ENCODE assay signal across 9 mouse cellular contexts in genomic region chr17:4865621-4866020, GRCm38 (mm10).
DNase-seq lines count a peak whose midpoint lies in the region; ATAC-seq lines count a peak whose summit lies in the region.
"Had no signal": no experiment of that assay in that cellular context is flagged by ENCODE, and none has a peak within 500 bp of the region (broad histone marks: within the 10 kb centered on the region; RNA-seq: fewer than 3 reads in every experiment).

No protein-coding gene starts in this region.

- peak overlapping the region; percentile 47; the same call in 1 of the 2 replicates for H3K9ac ChIP-seq in heart, embryonic 16.5 days (ENCODE audit: low read length)
- no peak overlapping the region for H3K9ac ChIP-seq in heart, embryonic 12.5 days
- no peak overlapping the region for H3K9ac ChIP-seq in hindbrain, embryonic 15.5 days
- H3K9ac ChIP-seq in stomach, embryonic 14.5 days (replicated peaks; ENCODE audit: low read depth, low read length) = no peak overlapping the region

- H3K4me1 ChIP-seq in heart, embryonic 16.5 days (ENCODE audit: control insufficient read depth, insufficient read depth, low read length) = peaks cover 7% of the 10 kb centered on the region; the same call in 1 of the 2 replicates
- H3K4me1 ChIP-seq in heart, embryonic 12.5 days (replicated peaks) = peaks cover 7% of the 10 kb centered on the region; the same call in 1 of the 2 replicates
- H3K4me1 ChIP-seq in embryonic facial prominence, embryonic 10.5 days = peaks cover 15% of the 10 kb centered on the region
- peaks cover 16% of the 10 kb centered on the region for H3K4me1 ChIP-seq in hindbrain, embryonic 15.5 days (replicated peaks)
- H3K4me1 ChIP-seq in stomach, embryonic 14.5 days (ENCODE audit: control insufficient read depth, insufficient read depth, low read length) = peaks cover 6% of the 10 kb centered on the region; the same call in 1 of the 2 replicates

- peak overlapping the region; percentile 25 for H3K27ac ChIP-seq in heart, embryonic 16.5 days (ENCODE audit: low read length)
- no peak overlapping the region for H3K27ac ChIP-seq in heart, embryonic 12.5 days (ENCODE audit: poor library complexity, severe bottlenecking)
- H3K27ac ChIP-seq in embryonic facial prominence, embryonic 10.5 days (replicated peaks) = 0 out of 2 replicates have a peak overlapping the region, but pooled peaks have one; percentile 10
- peak overlapping the region; percentile 52 for H3K27ac ChIP-seq in hindbrain, embryonic 15.5 days (replicated peaks)
- peak overlapping the region; percentile 63; the same call in 1 of the 2 replicates for H3K27ac ChIP-seq in stomach, embryonic 14.5 days (ENCODE audit: low read length)
- H3K27ac ChIP-seq: heart, adult 2 months had no signal

- WGBS in heart, embryonic 16.5 days = 53% methylated on average over 10 of the region's 10 CpGs
- 56% methylated on average over 10 of the region's 10 CpGs for WGBS in heart, embryonic 12.5 days
- 62% methylated on average over 10 of the region's 10 CpGs for WGBS in embryonic facial prominence, embryonic 10.5 days
- WGBS in hindbrain, embryonic 15.5 days = 7% methylated on average over 10 of the region's 10 CpGs
- WGBS in stomach, embryonic 14.5 days = 26% methylated on average over 10 of the region's 10 CpGs

- no peak for DNase-seq in embryonic facial prominence, embryonic 10.5 days (ENCODE audit: low spot score)
- DNase-seq in left cerebral cortex, postnatal 25 days (ENCODE audit: low spot score in 2 of 2) = peak; percentile 58 to 78
- DNase-seq in spleen, postnatal 4 days (ENCODE audit: low spot score in 2 of 2) = no peak
- DNase-seq in B cell, adult 2 months = no peak

- no peak overlapping the region for H3K4me3 ChIP-seq in heart, embryonic 16.5 days (ENCODE audit: low read length)
- no peak overlapping the region for H3K4me3 ChIP-seq in heart, embryonic 12.5 days
- no peak overlapping the region for H3K4me3 ChIP-seq in embryonic facial prominence, embryonic 10.5 days
- peak overlapping the region; percentile 6; the same call in 1 of the 2 replicates for H3K4me3 ChIP-seq in hindbrain, embryonic 15.5 days
- H3K4me3 ChIP-seq in stomach, embryonic 14.5 days (ENCODE audit: low read depth, low read length) = no peak overlapping the region; the same call in 1 of the 2 replicates
- H3K4me3 ChIP-seq: heart, adult 2 months had no signal

- no peaks in the 10 kb centered on the region for H3K9me3 ChIP-seq in heart, embryonic 16.5 days (replicated peaks; ENCODE audit: control insufficient read depth, low read length)
- no peaks in the 10 kb centered on the region for H3K9me3 ChIP-seq in heart, embryonic 12.5 days (replicated peaks)
- no peaks in the 10 kb centered on the region for H3K9me3 ChIP-seq in embryonic facial prominence, embryonic 10.5 days
- H3K9me3 ChIP-seq in hindbrain, embryonic 15.5 days = no peaks in the 10 kb centered on the region
- no peaks in the 10 kb centered on the region for H3K9me3 ChIP-seq in stomach, embryonic 14.5 days (ENCODE audit: control insufficient read depth, low read depth, low read length)

- no peak for ATAC-seq in heart, embryonic 16.5 days (replicated peaks; ENCODE audit: extremely low read depth, insufficient read depth, low FRiP score)
- no peak for ATAC-seq in heart, embryonic 12.5 days (ENCODE audit: insufficient number of reproducible peaks, low FRiP score)
- peak; percentile 65; the same call in 1 of the 2 replicates for ATAC-seq in hindbrain, embryonic 15.5 days (ENCODE audit: low FRiP score, low read depth)
- ATAC-seq in stomach, embryonic 14.5 days (ENCODE audit: insufficient number of reproducible peaks, insufficient read depth, low FRiP score, low read depth) = no peak

- H3K27me3 ChIP-seq in heart, embryonic 16.5 days (ENCODE audit: control insufficient read depth, insufficient read depth, low read length) = no peaks in the 10 kb centered on the region
- no peaks in the 10 kb centered on the region; the same call in none of the 2 replicates for H3K27me3 ChIP-seq in heart, embryonic 12.5 days (replicated peaks)
- peaks cover 5% of the 10 kb centered on the region; the same call in 1 of the 2 replicates for H3K27me3 ChIP-seq in embryonic facial prominence, embryonic 10.5 days (replicated peaks; ENCODE audit: low read depth, poor library complexity, severe bottlenecking)
- no peaks in the 10 kb centered on the region for H3K27me3 ChIP-seq in hindbrain, embryonic 15.5 days
- H3K27me3 ChIP-seq in stomach, embryonic 14.5 days (ENCODE audit: control insufficient read depth, insufficient read depth, low read length) = no peaks in the 10 kb centered on the region

- H3K4me2 ChIP-seq in heart, embryonic 16.5 days (ENCODE audit: low read depth, low read length) = peak overlapping the region; percentile 31; the same call in 1 of the 2 replicates
- no peak overlapping the region for H3K4me2 ChIP-seq in heart, embryonic 12.5 days
- peak overlapping the region; percentile 44 for H3K4me2 ChIP-seq in hindbrain, embryonic 15.5 days
- H3K4me2 ChIP-seq in stomach, embryonic 14.5 days (replicated peaks; ENCODE audit: low read depth, low read length) = peak overlapping the region; percentile 35

- intact Hi-C loops in left cerebral cortex, postnatal 25 days (cut with DNase I) = loop anchor here (5.0 kb wide), 1 partner anchor 138 kb away; no protein-coding TSS in a partner anchor

- no peaks in the 10 kb centered on the region for H3K36me3 ChIP-seq in heart, embryonic 16.5 days (ENCODE audit: control insufficient read depth, insufficient read depth)
- no peaks in the 10 kb centered on the region for H3K36me3 ChIP-seq in heart, embryonic 12.5 days
- H3K36me3 ChIP-seq in embryonic facial prominence, embryonic 10.5 days (replicated peaks) = no peaks in the 10 kb centered on the region
- no peaks in the 10 kb centered on the region for H3K36me3 ChIP-seq in hindbrain, embryonic 15.5 days
- no peaks in the 10 kb centered on the region for H3K36me3 ChIP-seq in stomach, embryonic 14.5 days (ENCODE audit: control insufficient read depth, insufficient read depth, low read length)

Comparison
In these comparisons a context has a peak if more than half of its experiments do, and no peak if none do; other contexts are left out.
1. DNase-seq: peak in left cerebral cortex, postnatal 25 days (2 of 2); none in embryonic facial prominence, embryonic 10.5 days (single experiment), spleen, postnatal 4 days (0 of 2) and B cell, adult 2 months (0 of 2).